Mouse (Mus musculus) midbrain, embryonic 15.5 days (tissue): ENCODE measurements around the gene Gm43951. TPM values are rescaled to one million over a fixed set of nuclear protein-coding genes. Genes with fewer than 3 reads are reported as not detected.

Experiments used
- ATAC-seq: fragments of 200-750 bp; cut with Nextera tagmentation; replicated peaks from 2 replicates; pipeline ENCODE4 v1.8.0; 2017; ENCODE audit warnings: moderate TSS enrichment
- H3K27ac ChIP-seq: fragments of 300-500 bp; sonication (generic); 2 replicates; pipeline ENCODE4 v1.5.1; 2015; ENCODE audit warnings: mild to moderate bottlenecking, inconsistent platforms
- H3K27me3 ChIP-seq: fragments of 300-500 bp; sonication (generic); replicated peaks from 2 replicates; pipeline ENCODE4 v1.6.1; 2015; ENCODE audit warnings: inconsistent platforms
- H3K36me3 ChIP-seq: fragments of 300-500 bp; sonication (generic); replicated peaks from 2 replicates; pipeline ENCODE4 v1.6.1; 2015; ENCODE audit warnings: inconsistent platforms
- H3K4me1 ChIP-seq: fragments of 300-500 bp; sonication (generic); 2 replicates; pipeline ENCODE4 v1.6.1; 2015; ENCODE audit warnings: inconsistent platforms
- H3K4me2 ChIP-seq: fragments of 300-500 bp; sonication (generic); 2 replicates; pipeline ENCODE4 v1.6.1; 2015; ENCODE audit warnings: inconsistent platforms, mild to moderate bottlenecking, moderate library complexity
- H3K4me3 ChIP-seq: fragments of 300-500 bp; sonication (generic); 2 replicates; pipeline ENCODE4 v1.5.1; 2015; ENCODE audit warnings: mild to moderate bottlenecking, inconsistent platforms
- H3K9ac ChIP-seq: fragments of 300-500 bp; sonication (generic); 2 replicates; pipeline ENCODE4 v1.6.1; 2015; ENCODE audit warnings: mild to moderate bottlenecking, inconsistent platforms
- H3K9me3 ChIP-seq: fragments of 300-500 bp; sonication (generic); 2 replicates; pipeline ENCODE4 v1.6.1; 2016; ENCODE audit warnings: inconsistent platforms
- WGBS: fragments of 180-500 bp; shearing (Covaris S2); methylation state at CpG from one replicate; pipeline ENCODE4 v1.1.7; 2015; ENCODE audit warnings: mixed read lengths; 5-methylcytosine and 5-hydroxymethylcytosine counted together
- polyA plus RNA-seq: library from polyadenylated mRNA; unstranded; fragments of >200 nt; fragmentation: Nextera tagmentation; extraction: Ambion mirVana; gene quantifications from 2 replicates; pipeline ENCODE4 v1.2.1, GENCODE M21; 2015

Gene Gm43951
- polyA plus RNA-seq, 1 experiment from 2014 or later, result 1.9 TPM

GRCm38 (mm10) chr11:72223414-72223813, 16.8 kb upstream of the Gm43951 start:
- no peak for ATAC-seq
- 81% methylated on average over 4 of the region's 4 CpGs for WGBS
- H3K27me3 ChIP-seq, result no peaks in the 10 kb centered on the region
- no peak overlapping the region for H3K27ac ChIP-seq
- H3K9ac ChIP-seq, result no peak overlapping the region
- H3K4me1 ChIP-seq, result no peaks in the 10 kb centered on the region
- H3K4me3 ChIP-seq, result no peak overlapping the region
- no peak overlapping the region for H3K4me2 ChIP-seq
- no peaks in the 10 kb centered on the region; the same call in 1 of the 2 replicates for H3K36me3 ChIP-seq
- H3K9me3 ChIP-seq, result no peaks in the 10 kb centered on the region

GRCm38 (mm10) chr11:72221278-72221677, 14.6 kb upstream of the Gm43951 start:
- peaks cover 14% of the 10 kb centered on the region for H3K4me1 ChIP-seq
- no peak overlapping the region for H3K27ac ChIP-seq
- 14% methylated on average over 6 of the region's 6 CpGs for WGBS
- no peaks in the 10 kb centered on the region; the same call in 1 of the 2 replicates for H3K36me3 ChIP-seq
- H3K4me3 ChIP-seq, result no peak overlapping the region
- no peaks in the 10 kb centered on the region for H3K9me3 ChIP-seq
- no peaks in the 10 kb centered on the region for H3K27me3 ChIP-seq
- no peak overlapping the region for H3K9ac ChIP-seq
- no peak for ATAC-seq
- H3K4me2 ChIP-seq, result no peak overlapping the region

GRCm38 (mm10) chr11:72217116-72217515, 10.5 kb upstream of the Gm43951 start:
- H3K27me3 ChIP-seq, result no peaks in the 10 kb centered on the region
- H3K9me3 ChIP-seq, result no peaks in the 10 kb centered on the region
- H3K9ac ChIP-seq, result no peak overlapping the region
- H3K27ac ChIP-seq, result no peak overlapping the region
- WGBS, result 82% methylated on average over 5 of the region's 5 CpGs
- no peaks in the 10 kb centered on the region; the same call in 1 of the 2 replicates for H3K36me3 ChIP-seq
- no peak overlapping the region for H3K4me3 ChIP-seq
- H3K4me1 ChIP-seq, result peaks cover 30% of the 10 kb centered on the region
- H3K4me2 ChIP-seq, result peak overlapping the region; percentile 82
- no peak for ATAC-seq

- 2% methylated on average over 29 of the region's 29 CpGs for WGBS
- H3K36me3 ChIP-seq, result peaks cover 10% of the 10 kb centered on the region
- H3K9me3 ChIP-seq, result no peaks in the 10 kb centered on the region
- H3K9ac ChIP-seq, result peak within 1 kb of the TSS; percentile 83
- H3K4me1 ChIP-seq, result peaks cover 30% of the 10 kb centered on the region
- H3K4me3 ChIP-seq, result peak within 1 kb of the TSS; percentile 84
- ATAC-seq, result peak; percentile 92
- H3K27me3 ChIP-seq, result no peaks in the 10 kb centered on the region
- H3K27ac ChIP-seq, result peak within 1 kb of the TSS; percentile 85
- H3K4me2 ChIP-seq, result peak within 1 kb of the TSS; percentile 82
Measured at GRCm38 (mm10) chr11:72215410-72215797, 8.8 kb upstream of the Gm43951 start, which contains the start of gene Med31. Gene Med31, minus strand, starts transcription at chr11:72215592.

GRCm38 (mm10) chr11:72214591-72215409, 8.2 kb upstream of the Gm43951 start:
- peak overlapping the region; percentile 84 for H3K4me3 ChIP-seq
- H3K4me2 ChIP-seq, result peak overlapping the region; percentile 82
- peak; percentile 97 for ATAC-seq
- peaks cover 16% of the 10 kb centered on the region for H3K36me3 ChIP-seq
- H3K9me3 ChIP-seq, result no peaks in the 10 kb centered on the region
- peak overlapping the region; percentile 83 for H3K9ac ChIP-seq
- H3K27me3 ChIP-seq, result no peaks in the 10 kb centered on the region
- peak overlapping the region; percentile 85 for H3K27ac ChIP-seq
- H3K4me1 ChIP-seq, result peaks cover 30% of the 10 kb centered on the region
- WGBS, result under 1% methylated on average over 51 of the region's 51 CpGs

GRCm38 (mm10) chr11:72207834-72208377, 1.3 kb upstream of the Gm43951 start:
- Histone ChIP-seq H3K4me2 (peak overlapping the region; percentile 76), H3K27ac (peak overlapping the region; percentile 76), H3K9me3 (no peaks in the 10 kb centered on the region), H3K36me3 (peaks cover 16% of the 10 kb centered on the region), H3K27me3 (no peaks in the 10 kb centered on the region), H3K4me1 (peaks cover 29% of the 10 kb centered on the region), H3K9ac (peak overlapping the region; percentile 80), H3K4me3 (peak overlapping the region; percentile 68)
- no peak for ATAC-seq
- 26% methylated on average over 17 of the region's 17 CpGs for WGBS

GRCm38 (mm10) chr11:72207204-72207833, 679 bp upstream of the Gm43951 start, which contains the start of the genes 4933427D14Rik and Txndc17:
Gene 4933427D14Rik, minus strand, starts transcription at chr11:72207459.
Gene Txndc17, plus strand, starts transcription at chr11:72207547.
- H3K27ac ChIP-seq, result peak within 1 kb of the TSS; percentile 76
- peak within 1 kb of the TSS; percentile 68 for H3K4me3 ChIP-seq
- no peaks in the 10 kb centered on the region for H3K9me3 ChIP-seq
- WGBS, result 0% methylated on average over 42 of the region's 42 CpGs
- H3K9ac ChIP-seq, result peak within 1 kb of the TSS; percentile 80
- ATAC-seq, result peak; percentile 94
- peaks cover 30% of the 10 kb centered on the region for H3K4me1 ChIP-seq
- peaks cover 16% of the 10 kb centered on the region for H3K36me3 ChIP-seq
- no peaks in the 10 kb centered on the region for H3K27me3 ChIP-seq
- H3K4me2 ChIP-seq, result peak within 1 kb of the TSS; percentile 76

GRCm38 (mm10) chr11:72205256-72205655, 1.4 kb downstream of the Gm43951 start:
- H3K9me3 ChIP-seq, result no peaks in the 10 kb centered on the region
- H3K4me3 ChIP-seq, result peak overlapping the region; percentile 68
- H3K9ac ChIP-seq, result no peak overlapping the region
- H3K27ac ChIP-seq, result no peak overlapping the region
- H3K4me1 ChIP-seq, result peaks cover 30% of the 10 kb centered on the region
- peaks cover 5% of the 10 kb centered on the region; the same call in 1 of the 2 replicates for H3K36me3 ChIP-seq
- ATAC-seq, result no peak
- peak overlapping the region; percentile 76 for H3K4me2 ChIP-seq
- 75% methylated on average over 6 of the region's 6 CpGs for WGBS
- H3K27me3 ChIP-seq, result no peaks in the 10 kb centered on the region

GRCm38 (mm10) chr11:72203440-72203839, 3.2 kb downstream of the Gm43951 start:
- 53% methylated on average over 1 of the region's 1 CpGs for WGBS
- Histone ChIP-seq H3K4me1 (peaks cover 30% of the 10 kb centered on the region), H3K36me3 (peaks cover 9% of the 10 kb centered on the region; the same call in 1 of the 2 replicates), H3K4me3 (no peak overlapping the region), H3K4me2 (no peak overlapping the region), H3K27ac (no peak overlapping the region), H3K9me3 (no peaks in the 10 kb centered on the region), H3K9ac (no peak overlapping the region), H3K27me3 (no peaks in the 10 kb centered on the region)
- no peak for ATAC-seq

- peaks cover 16% of the 10 kb centered on the region; the same call in 1 of the 2 replicates for H3K36me3 ChIP-seq
- no peaks in the 10 kb centered on the region for H3K27me3 ChIP-seq
- no peaks in the 10 kb centered on the region for H3K9me3 ChIP-seq
- no peak for ATAC-seq
- H3K4me3 ChIP-seq, result no peak overlapping the region
- H3K27ac ChIP-seq, result no peak overlapping the region
- WGBS, result 87% methylated on average over 8 of the region's 8 CpGs
- H3K9ac ChIP-seq, result no peak overlapping the region
- H3K4me2 ChIP-seq, result no peak overlapping the region
- no peaks in the 10 kb centered on the region for H3K4me1 ChIP-seq
Measured at GRCm38 (mm10) chr11:72196506-72196905, 10.1 kb downstream of the Gm43951 start.

GRCm38 (mm10) chr11:72194259-72194658, 12.4 kb downstream of the Gm43951 start:
- Histone ChIP-seq H3K27me3 (no peaks in the 10 kb centered on the region), H3K9me3 (no peaks in the 10 kb centered on the region), H3K9ac (no peak overlapping the region), H3K27ac (no peak overlapping the region), H3K4me1 (no peaks in the 10 kb centered on the region), H3K4me2 (no peak overlapping the region), H3K36me3 (peaks cover 34% of the 10 kb centered on the region; the same call in 1 of the 2 replicates), H3K4me3 (no peak overlapping the region)
- 98% methylated on average over 2 of the region's 2 CpGs for WGBS
- ATAC-seq, result no peak

- H3K9me3 ChIP-seq, result no peaks in the 10 kb centered on the region
- H3K36me3 ChIP-seq, result peaks cover 35% of the 10 kb centered on the region
- no peak overlapping the region for H3K27ac ChIP-seq
- no peak overlapping the region for H3K4me3 ChIP-seq
- no peaks in the 10 kb centered on the region for H3K4me1 ChIP-seq
- no peak for ATAC-seq
- H3K4me2 ChIP-seq, result no peak overlapping the region
- H3K9ac ChIP-seq, result no peak overlapping the region
- H3K27me3 ChIP-seq, result no peaks in the 10 kb centered on the region
- 73% methylated on average over 1 of the region's 1 CpGs for WGBS
Measured at GRCm38 (mm10) chr11:72190857-72191256, 15.8 kb downstream of the Gm43951 start.
